Mouse (Mus musculus): ENCODE results near the gene Abcc6. TPM values are rescaled to one million over a fixed set of nuclear protein-coding genes. Genes with fewer than 3 reads are reported as not detected.

The Abcc6 gene
- 1 to 10 TPM; 2.3 to 4.3 TPM for total RNA-seq (2021)

DNA sequence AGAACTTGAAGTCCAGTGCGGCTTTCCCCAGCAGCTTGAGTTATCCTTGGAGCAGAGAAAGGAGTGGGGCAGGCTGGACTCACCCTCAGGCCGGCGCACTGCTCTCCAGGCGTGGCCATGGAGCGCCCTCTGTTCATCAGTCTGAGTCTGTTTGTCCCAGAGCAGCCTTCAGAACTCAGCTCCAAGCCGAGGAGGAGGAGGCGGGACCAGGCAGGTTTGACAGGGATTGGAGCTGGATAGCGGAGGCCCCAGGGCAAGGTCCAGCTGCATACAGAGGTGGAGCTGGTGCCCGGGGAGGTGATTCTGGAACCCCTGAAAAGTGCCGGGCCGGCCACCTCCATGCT, at the start of gene Abcc6:
Gene Abcc6, minus strand, starts transcription at position 158 of the 344 bp plus-strand sequence.
- no peak for DNase-seq (ENCODE audit: extremely low spot score in 1 of 2, low spot score in 1 of 2)

DNA sequence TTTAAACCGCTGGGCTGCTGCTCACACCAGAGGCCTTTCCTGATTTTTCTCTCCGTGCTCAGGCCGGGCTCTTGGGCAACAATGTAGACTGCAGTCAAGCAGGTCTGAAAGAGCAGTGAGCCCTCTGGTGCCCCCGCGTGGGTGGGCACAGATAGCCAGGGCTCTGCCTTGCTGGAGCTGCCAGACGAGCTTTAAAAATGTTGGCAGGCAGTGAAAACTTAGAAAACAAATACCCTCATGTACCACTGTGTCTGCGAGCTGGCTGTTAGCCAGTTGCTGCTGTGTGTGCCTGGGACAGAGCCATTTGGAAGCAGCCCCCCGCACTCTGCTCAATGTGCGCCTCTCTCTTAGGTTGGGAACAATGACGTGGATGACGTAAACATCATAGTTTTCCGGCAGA, 47.6 kb upstream of the Abcc6 start:
- DNase-seq (ENCODE audit: extremely low spot score in 1 of 2, low spot score in 1 of 2), result no peak

DNA sequence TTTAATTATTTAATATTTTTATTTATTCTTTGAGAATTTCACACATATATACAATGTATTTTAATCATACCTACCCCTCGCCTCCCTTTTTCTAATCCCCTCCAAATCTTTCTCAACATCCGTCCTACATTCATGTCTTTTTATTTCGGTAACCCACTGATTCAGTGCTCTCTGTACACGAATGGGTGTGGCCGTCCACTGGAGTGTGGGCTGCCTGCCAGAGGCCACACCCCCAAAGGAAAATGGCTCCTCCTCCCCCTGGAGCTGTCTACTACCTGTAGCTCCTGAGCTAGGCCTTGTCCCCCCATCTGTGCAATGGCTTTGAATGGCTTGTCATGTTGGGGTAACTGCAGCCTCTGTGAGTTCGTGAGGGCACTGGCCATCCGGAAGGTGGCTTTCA, 46.7 kb upstream of the Abcc6 start:
- DNase-seq (ENCODE audit: extremely low spot score in 1 of 2, low spot score in 1 of 2), result no peak

DNA sequence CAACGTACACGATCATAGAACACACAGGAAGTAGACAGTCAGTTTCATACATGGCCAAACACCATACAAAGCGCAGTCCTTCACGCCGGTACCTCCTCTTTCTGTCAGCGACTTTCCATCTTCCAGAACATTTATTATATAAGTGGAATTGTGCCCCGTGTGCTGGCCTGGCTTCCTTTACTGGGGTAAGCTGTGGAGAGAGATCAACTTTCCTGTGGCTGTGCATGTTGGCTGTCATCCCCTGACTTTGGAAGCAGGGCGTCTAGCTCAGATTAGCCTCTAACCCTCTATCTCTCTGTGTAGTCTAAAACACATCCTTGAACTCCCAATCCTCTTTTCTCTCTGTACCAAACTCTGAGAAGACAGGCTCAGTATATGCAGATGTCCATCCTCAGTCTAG, 38.7 kb upstream of the Abcc6 start:
- no peak for DNase-seq (ENCODE audit: extremely low spot score in 1 of 2, low spot score in 1 of 2)

DNA sequence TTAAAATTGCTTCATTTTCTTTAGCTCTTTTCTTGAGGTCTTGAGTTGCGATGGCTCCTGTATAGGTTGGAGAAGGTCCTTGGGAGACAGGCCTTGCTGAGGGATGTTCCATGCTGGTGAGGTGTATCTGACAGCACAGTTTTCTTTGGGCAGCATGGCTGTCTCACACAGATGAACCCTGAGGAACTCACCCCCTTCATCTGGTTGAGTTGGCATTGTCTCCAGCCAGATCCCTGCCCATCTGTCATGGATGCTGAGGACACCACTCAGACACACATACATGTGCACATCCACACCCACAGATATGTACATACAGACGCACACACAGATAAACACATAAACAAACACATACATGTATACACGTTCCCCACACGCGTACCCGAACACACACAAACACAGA, 33.2 kb upstream of the Abcc6 start:
- no peak for DNase-seq (ENCODE audit: extremely low spot score in 1 of 2, low spot score in 1 of 2)

DNA sequence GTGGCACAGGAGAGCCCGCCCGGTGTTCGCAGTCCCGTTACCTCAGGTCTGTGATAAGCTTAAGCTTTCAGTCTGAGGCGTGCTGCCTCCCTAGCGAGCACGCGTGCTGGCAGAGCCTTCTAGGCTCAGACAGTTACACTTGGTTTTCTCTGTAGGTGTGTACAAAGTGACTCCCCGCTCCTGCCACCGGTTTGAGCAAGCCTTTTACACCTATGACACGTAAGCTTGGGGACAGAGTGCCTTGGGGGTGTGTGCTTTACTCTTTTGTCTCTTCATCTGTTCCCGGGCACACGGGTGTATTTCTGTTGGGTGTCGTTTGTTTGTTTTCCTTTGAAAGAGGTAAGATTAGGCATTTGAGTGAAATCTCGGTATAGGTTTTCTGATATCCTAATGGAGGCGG, 31.5 kb upstream of the Abcc6 start:
- DNase-seq (ENCODE audit: extremely low spot score in 1 of 2, low spot score in 1 of 2), result no peak

DNA sequence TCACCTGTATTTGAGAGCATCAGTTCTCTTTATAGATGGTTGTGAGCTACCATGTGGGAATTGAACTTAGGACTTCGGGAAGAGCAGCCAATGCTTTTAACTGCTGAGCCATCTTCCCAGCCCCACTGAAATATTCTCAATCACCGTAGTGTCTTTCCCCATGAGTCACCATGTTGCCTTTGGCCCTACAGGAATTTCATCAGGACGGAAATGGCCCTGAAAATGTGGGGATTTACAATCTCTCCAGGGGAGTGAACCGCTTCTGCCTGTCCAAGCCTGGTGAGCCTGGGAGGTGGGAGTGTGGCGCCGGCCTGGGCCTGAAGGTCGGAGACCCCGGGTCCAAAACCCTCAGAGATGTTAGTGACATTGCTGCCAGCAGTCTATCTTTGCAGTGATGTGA, 30.6 kb upstream of the Abcc6 start:
- no peak for DNase-seq (ENCODE audit: extremely low spot score in 1 of 2, low spot score in 1 of 2)

DNA sequence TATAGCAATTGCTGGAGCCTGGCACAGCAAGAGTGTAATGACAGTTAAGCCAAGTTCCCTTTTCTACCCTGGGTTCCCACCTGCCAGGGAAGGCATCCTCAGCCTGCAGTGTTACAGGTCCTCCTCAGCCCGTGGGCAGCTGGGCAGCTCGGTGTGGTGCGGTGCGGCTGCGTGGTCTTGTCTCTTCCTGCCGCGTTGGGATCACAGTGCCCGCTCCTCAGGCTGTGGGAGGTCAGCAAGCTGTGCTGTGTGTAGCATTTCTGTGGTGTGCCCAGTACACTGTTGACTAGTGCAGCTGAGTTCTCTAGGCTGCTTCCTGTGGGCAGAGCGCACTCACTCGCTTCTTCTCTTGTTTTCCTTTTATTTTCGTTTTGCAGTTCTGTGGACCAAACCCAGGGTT, 28.8 kb upstream of the Abcc6 start:
- no peak for DNase-seq (ENCODE audit: extremely low spot score in 1 of 2, low spot score in 1 of 2)

DNA sequence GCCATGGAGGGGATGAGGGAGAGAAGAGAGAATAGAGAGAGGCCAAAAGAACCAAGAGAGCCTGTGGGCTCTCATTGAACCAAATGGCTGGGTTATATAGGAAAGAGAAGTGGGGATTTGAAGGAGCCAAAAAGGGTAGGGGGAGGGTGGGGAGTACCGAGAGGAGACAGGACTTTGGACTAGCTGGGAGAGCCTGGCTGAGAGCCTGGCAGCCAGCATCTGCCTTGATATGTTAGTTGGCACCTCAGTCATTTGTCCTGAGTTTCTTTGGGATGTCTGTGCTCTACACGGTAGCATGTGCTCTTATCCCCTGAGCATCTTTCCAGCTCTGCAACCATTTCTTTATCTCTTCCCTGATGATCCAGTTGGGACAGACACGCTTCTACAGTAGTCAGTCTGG, 23.5 kb upstream of the Abcc6 start:
- DNase-seq (ENCODE audit: extremely low spot score in 1 of 2, low spot score in 1 of 2), result no peak

DNA sequence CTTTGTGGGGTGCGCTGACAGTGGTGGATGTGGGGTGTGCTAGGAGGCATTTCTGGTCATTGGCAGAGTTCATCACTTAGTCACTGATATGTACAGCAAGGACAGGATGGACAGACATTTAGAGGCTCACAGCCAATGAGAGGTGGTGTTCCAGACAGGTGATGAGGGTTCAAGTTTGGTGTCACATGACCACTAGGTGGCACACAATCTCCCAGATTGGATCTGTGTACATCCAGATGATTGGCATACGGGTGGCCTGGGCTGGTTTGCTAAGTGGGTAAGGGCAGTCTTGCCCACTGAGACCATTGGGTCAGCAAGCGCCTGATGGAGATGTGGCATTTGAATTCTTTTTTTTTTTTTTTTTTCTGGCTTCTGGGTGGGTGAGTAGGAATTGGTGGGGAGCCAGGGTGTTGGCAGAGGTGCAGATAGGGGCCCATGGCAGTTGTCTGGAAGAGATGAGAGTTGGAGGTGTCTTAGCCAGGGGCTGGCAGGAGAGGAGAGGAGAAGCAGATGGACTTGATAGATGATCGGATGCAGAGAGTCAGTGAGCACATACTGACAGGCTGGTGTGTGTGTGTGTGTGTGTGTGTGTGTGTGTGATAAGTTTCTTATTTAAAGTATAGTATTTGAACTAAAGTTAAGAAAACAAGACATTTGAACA, 22.2 kb upstream of the Abcc6 start:
- peak in 1 of 2 experiments; percentile 9 for DNase-seq (ENCODE audit: extremely low spot score in 1 of 2, low spot score in 1 of 2)

DNA sequence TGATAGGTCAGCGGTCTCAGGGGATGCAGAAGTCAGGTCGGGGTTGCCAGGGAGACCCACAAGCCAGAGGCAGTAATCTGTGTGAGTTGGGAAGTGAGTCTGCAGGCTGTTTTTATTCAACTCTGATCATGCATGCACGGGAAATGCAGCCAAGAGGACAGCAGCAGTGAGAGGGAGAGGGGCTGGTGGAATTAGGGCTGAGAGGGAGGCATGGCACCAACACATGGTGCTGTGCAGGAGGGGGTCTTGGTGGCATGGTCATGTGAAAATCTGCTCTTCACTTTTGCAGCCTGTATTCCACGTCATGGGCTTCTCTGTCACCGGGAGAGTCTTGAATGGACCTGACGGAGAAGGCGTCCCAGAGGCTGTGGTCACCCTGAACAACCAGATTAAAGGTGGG, 19.9 kb upstream of the Abcc6 start:
- no peak for DNase-seq (ENCODE audit: extremely low spot score in 1 of 2, low spot score in 1 of 2)

DNA sequence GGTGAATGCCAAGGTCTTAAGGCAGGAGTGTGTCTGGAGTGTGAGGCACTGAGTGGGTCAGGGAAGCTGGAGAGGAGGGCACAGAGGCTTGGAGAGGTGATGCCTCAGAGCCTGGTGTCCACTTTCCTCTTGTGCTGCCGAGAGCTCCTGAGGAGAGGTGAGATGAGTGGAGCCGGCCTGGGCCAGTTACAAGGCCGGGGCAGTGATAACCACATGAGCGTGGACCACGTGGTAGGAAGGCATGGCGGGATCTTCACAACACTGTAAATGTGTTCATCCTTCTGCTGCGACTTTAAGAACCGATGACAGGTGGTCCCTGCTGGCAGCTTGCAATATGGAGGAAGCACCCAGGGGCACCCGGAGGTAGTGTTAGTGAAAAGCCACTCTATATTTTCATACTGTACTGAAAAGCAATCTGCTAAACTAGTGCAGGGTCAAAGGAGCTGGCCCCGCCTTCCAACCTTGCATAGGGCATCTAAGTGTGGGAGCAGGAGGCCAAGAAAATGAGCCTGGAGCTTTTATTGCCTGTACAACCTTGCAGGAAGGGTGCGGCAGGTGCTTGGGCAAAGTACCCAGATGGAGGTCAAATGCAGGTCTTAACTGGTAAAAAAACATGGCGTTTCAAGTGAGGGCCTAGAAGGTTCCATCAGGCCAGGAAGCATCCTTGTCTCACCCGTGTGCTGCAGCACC, 17.9 kb upstream of the Abcc6 start:
- DNase-seq (ENCODE audit: extremely low spot score in 1 of 2, low spot score in 1 of 2), result no peak

DNA sequence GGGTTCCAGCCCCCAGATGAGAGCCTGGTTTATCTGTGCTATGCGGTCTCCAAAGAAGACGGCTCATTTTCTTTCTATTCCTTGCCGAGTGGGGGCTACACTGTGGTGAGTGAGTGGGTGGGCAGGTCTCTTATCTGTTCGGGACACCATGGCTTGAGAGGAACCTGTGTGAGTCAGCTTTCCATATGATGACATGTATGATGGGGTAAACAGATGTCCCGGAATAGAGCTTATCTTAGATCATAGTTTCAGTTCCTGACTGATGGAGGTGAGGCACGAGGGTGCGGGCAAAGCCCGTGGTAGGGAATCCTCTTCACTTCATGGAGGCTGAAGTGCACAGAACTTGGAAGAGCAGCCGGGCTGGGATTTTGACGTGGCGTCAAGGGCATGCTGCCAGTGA, 15.8 kb upstream of the Abcc6 start:
- DNase-seq (ENCODE audit: extremely low spot score in 1 of 2, low spot score in 1 of 2), result no peak

DNA sequence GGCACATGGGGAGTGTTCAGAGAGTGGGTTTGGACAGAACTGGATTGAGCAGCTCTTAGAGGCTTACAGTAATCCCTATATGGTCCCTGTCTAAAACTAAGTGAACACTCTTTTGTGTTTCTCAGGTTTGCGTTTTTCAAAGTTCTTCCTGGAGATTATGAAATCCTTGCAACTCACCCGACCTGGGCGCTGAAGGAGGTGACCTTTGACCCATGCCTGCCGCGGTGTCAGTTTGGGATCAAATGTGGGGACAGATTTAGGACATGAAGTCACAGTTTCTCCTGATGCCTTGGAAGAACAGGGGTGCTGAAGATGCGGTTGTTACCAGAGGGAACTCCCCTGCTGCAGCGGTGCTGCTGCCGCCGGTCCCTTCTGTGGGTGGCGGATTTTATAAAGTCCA, 14.0 kb upstream of the Abcc6 start:
- no peak for DNase-seq (ENCODE audit: extremely low spot score in 1 of 2, low spot score in 1 of 2)

DNA sequence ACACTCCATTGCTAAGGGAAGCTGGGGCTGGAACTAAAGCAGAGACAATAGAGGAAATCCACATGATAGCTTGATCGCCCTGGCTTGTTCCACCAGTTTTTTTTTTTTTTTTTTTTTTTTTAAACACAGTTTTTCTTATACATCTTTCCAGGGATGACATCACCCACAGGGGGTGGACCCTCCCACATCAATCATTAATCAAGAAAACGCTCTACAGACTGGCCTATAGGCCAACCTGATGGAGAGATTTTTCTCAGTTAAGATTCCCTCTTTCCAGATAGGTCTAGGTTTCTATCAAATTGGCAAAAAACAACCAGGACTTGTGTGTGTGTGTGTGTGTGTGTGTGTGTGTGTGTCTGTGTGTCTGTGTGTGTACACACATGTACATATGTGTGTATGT, 9.8 kb upstream of the Abcc6 start:
- DNase-seq (ENCODE audit: extremely low spot score in 1 of 2, low spot score in 1 of 2), result no peak

DNA sequence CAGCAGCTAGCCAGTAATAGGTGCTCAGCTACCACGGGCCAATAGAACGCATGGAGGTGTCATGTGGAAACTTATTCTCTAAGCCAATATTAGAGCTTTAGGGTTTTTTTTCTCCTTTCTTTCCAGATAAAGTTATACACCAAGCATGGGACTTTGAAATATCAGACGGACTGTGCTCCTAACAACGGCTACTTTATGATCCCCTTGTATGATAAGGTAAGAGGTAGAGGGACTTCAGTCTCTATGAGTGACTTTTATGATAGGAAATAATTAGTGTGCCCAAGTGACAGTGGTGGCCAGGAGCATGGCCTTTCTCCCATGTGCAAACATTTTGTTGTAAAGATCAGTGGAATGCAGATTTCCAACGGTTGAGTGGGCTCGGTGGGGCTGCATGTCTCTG, 7.3 kb upstream of the Abcc6 start:
- DNase-seq (ENCODE audit: extremely low spot score in 1 of 2, low spot score in 1 of 2), result no peak

DNA sequence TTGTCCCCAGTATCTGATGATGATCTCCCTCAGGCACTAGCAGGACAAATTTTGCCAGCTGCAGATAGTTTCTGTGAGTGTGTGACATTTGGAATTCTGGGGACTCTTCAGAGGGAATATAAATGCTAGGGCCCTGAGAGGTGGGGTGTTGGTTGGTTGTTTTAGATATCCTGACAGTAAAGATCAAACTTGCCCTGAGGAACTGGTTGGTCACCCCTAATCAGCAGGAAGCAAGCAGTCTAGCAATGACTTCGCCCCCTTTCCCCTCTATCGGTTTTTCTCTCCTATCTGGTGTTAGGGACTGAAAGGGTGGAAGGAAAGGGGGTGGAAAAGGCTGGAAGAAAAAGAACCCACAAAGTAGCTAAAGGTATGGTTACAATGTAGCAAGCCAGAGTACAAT, 5.4 kb upstream of the Abcc6 start:
- DNase-seq (ENCODE audit: extremely low spot score in 1 of 2, low spot score in 1 of 2), result no peak

DNA sequence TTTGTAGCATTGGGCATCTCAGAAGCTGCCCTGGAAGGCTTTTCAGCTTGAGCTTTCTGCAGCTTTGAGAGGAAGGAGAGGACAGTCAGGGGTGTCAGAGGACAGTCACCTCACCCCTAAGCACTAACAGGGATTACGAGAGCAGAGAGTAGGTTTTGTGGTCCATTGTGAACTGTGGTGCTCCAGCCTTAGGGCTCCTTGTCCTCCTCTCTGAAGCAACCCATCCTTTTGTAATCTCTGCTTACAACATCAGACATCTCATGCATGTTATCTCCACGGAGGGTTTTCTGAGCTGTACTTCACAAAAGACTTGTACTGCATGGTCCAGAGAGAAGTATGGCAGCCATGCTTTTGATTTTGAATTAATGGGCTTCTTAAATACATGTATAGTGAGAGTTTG, 4.9 kb upstream of the Abcc6 start:
- DNase-seq (ENCODE audit: extremely low spot score in 1 of 2, low spot score in 1 of 2), result no peak

DNA sequence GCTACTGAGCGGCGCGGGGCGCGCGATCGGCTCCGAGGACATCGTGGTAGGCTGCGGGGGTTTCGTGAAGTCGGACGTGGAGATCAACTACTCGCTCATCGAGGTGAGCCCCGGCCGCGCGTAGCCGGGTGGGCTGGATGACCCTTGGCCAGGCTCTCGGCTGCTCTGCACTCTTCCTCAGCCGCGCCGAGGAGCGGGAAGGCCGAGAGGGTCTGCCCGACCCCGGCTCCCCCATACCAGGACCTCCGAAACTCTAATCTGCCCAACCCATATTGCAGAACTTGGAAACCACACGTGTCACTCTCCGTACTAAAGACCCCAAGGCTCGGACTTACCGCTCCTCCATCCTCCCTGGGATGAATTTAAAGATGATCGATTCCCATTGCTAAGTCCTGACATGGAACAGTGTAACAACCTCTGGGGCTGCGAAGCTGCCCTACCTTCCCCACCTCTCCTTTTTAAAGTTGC, 3.8 kb upstream of the Abcc6 start:
- no peak for DNase-seq (ENCODE audit: extremely low spot score in 1 of 2, low spot score in 1 of 2)

DNA sequence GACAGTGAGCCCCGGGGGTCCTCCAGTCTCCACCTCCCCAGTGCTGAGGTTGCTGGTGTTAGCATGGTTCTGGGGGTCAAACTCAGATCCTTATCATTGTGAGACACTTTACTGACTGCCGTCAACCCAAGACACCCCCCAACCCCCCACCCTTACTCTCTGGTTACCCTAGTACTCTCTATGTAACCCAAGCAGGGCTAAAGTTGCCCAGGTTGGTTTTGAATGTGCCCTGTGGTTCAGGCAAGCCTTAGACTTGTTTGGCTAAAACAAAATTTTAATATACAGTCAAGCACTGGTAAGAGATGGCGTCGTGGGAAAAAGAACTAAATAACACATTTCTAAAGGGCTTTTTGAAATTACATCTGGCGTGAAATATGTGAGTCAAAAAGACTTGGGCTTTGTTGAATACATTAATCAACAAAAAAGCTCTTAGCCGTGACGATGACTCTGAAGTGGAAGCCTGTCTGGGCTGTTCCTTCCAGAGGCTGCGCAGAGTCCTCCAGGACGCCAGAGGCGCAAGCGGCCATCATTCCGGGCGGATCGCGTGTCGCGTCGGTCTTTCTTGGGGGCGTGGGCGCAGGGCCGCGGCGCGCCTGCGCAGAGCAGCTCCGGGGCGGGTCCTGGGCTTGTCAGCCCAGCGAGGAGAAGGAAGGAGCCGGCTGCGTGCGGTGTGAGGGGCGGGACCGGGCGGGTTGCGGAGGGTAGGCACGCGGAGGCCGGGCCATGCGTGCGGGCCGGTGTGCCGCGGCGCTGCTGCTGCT, 3.2 kb upstream of the Abcc6 start, which contains the start of gene Nomo1:
Gene Nomo1, plus strand, starts transcription at position 590 of the 761 bp plus-strand sequence.
- DNase-seq (ENCODE audit: extremely low spot score in 1 of 2, low spot score in 1 of 2), result peak; percentile 95 to 99

DNA sequence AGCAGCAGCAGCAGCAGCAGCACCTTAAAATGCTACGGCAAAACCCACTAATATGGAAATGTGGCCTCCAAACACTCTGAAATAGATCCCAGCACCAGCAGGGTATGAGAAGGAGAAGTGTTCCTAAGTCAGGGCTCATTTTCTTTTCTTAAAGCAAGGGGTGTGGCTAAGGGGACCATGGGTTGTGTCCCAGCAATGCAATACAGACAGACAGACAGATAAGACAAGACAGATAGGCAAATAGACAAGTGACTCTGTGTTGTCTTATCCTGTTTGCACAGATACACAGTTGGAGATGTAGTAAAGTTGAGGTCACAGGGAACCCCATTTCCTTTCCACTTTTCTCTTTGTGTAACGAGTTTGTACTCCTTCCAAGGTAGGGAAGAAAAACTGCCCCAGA, 973 bp upstream of the Abcc6 start:
- DNase-seq (ENCODE audit: extremely low spot score in 1 of 2, low spot score in 1 of 2), result no peak
